Mouse (Mus musculus): ENCODE results near the gene Cmip.

GRCm38 (mm10) chr8:117364374-117365160 lies 107.7 kb downstream of the Cmip start:
- no peak for TF ChIP-seq GATA1 (IDR thresholded peaks at IDR 0.05; ENCODE audit: borderline replicate concordance, low read length)
- TF ChIP-seq FLI1 (IDR thresholded peaks at IDR 0.05; ENCODE audit: low read length), result no peak
